Mouse (Mus musculus) kidney, adult 18-20 months (tissue): ENCODE data around the gene Brk1.

ENCODE experiments used
- DNase-seq: peaks from one replicate; pipeline ENCODE4 v3.0.0; 2021

Gene Brk1

DNA sequence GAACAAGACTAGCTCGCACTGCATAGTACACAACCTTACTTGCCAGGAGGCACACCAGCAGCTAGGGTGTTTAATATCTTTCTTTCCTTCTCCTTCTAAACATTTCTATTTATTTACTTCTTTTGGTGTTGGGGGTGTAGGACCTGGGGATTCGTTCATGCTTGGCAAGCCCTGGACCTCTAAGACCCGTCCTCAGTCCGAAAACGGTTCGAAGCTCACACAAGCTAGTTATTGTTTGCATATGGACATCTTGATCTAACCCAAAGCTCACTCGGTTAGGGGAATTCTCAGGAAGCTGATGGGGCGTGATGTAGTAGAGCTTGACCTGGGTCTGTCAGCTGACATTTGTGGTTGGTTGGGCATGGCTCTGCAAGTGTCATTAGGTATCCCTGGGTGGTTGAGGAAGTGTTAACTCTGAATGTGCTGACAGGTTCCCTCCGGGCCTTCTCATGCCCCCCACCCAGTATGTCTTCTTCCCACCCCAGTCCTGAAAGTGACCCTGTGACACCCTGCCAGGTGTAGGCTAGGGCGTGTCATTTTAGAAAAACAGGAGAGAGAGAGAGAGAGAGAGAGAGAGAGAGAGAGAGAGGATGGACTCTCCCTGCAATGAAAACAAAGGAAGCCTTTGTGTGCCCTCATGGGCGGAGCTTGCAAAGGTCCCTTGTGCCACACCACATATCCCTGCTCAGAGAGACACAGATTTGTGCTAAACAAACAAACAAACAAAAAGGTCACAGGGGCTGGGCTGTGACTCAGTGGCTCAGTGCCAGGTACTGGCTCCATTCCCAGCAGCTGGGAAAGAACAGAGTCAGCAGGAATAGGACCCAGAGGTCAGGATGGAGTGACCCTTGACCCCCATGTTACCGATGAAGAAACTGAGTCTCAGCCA is 57.0 kb downstream of the Brk1 start:
- peak; percentile 86 for DNase-seq

DNA sequence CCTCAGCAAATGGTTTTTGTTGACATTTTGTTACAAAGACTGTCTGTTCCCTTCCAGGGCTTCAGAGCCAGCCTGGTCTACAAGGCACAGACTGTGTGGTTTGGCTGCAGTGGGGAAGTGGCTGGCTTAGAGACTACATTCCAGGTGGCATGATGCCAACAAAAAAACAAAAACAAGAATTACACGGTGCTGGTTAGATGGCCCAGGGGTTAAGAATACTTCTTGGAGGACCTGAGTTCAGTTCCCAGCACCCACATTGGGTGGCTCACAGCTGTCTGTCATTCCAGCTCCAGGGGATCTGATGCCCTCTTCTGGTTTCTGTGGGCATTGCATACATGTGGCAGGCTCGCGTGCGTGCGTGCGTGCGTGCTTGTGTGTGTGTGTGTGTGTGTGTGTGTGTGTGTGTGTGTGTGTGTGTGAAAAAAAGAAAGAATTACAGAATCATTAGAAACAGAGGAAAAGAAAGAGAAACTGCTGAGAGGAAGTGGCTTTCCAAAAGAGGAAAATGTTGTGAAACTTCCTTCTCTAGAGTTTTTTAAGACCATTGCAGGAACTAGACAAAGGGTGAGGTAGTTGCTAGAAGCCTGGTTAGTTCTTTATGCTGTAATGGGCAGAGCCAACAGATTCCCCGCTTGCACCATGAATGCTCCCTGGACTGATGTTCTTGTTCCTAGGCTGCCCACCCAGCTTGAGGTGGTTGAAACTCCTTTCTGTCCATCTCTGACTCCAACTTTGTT is 58.6 kb downstream of the Brk1 start:
- DNase-seq = no peak

DNA sequence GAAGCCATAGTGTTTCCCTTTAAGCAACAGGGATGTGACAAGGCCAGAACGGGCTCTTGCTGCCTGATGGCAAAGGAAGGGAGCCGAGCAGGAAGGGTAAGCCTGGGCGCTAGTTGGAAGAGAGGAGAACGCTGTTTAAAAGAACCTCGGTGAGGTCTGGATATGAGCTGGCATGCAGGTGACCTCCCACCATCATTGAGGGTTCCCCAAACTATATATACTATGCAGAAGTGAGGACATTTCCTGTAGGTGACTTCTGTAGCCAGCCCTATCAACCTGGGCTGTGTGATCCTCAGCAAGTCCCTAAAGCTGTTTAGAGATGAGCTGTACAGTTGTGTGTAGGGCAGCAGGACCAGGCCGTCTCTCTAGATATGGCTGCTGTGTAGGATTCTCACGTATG is 59.7 kb downstream of the Brk1 start:
- DNase-seq = no peak
